Mouse (Mus musculus) lung, adult 10 weeks (tissue): ENCODE data around the gene Psd. TPM values are rescaled to one million over a fixed set of nuclear protein-coding genes. Genes with fewer than 3 reads are reported as not detected.

Source experiments
- polyA plus RNA-seq: library from polyadenylated mRNA; stranded (reverse); fragments of 350-450 nt; fragmentation: Illumina TruSeq; extraction: RNeasy Lipid Tissue Mini Kit (QIAGEN cat#74804); gene quantifications from one replicate; pipeline ENCODE4 v1.2.3, GENCODE M21; 2014; ENCODE audit warnings: low read depth, low replicate concordance; ENCODE audit not compliant: insufficient read depth

The Psd gene
- polyA plus RNA-seq: 1.0 TPM

DNA sequence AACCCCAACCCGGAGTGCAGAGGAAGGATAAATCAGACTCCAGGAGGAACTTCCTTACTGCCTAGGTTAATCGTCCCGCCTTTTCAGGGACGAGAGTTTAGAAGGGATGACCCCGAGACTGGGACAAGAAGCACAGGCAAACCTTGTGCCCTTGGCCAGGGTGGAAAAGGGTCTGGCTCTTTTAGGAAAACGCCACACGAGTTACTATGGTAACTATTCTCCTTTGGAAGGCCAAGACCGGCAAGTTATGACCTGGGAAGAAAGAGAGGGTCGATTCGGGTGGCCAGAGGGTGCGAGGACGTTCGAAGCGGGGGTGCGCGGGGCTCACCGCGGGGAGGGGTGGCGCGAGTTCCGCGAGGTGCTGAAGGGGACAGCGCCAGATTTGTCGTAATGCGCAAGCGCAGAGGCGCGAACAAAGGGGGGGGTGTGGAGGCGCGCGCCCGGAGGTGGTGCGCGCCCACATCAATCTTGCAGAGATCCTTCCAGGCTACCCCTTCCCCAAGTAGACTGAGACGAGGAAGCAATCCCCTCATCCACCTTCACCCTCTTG, at the start of gene Psd:
Gene Psd, minus strand, starts transcription at position 401 of the 550 bp plus-strand sequence.

DNA sequence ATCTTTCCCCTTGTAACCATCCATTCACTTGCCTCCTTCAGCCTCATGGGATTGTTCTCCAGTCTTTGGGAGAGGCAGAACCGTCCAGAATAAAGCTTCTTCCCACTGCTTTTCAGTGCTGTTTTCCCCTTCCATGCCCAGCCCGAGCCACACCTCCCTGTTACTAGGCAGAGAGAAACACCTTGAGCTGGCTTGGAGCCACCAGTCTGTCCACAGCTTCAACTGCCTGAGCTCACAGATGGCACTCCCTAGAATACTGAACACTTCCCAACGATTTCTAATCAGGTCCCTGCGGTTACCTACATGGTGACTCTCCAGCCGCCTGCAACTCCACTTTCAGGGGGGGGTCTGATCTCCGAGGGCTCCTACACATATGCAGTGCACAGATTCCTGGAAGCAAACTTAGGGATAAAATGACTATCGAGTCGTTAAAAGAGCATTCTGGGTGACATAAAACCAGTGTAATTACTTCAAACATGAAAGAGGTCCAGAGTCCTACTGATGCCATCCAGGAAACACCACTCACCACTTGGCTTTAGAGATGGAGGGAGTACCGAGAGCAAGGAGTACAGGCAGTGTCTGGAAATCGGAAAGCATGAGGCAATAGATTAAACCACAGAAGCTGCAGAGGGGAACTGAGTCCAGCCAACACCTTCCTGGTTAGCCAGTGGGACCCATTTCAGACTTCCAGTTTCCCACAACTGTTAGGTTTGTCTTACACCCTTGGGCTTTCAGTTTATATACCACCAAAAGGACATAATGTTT, 23.4 kb upstream of the Psd start, which contains the start of gene 2310034G01Rik:
Gene 2310034G01Rik, minus strand, starts transcription at position 135 of the 765 bp plus-strand sequence.

DNA sequence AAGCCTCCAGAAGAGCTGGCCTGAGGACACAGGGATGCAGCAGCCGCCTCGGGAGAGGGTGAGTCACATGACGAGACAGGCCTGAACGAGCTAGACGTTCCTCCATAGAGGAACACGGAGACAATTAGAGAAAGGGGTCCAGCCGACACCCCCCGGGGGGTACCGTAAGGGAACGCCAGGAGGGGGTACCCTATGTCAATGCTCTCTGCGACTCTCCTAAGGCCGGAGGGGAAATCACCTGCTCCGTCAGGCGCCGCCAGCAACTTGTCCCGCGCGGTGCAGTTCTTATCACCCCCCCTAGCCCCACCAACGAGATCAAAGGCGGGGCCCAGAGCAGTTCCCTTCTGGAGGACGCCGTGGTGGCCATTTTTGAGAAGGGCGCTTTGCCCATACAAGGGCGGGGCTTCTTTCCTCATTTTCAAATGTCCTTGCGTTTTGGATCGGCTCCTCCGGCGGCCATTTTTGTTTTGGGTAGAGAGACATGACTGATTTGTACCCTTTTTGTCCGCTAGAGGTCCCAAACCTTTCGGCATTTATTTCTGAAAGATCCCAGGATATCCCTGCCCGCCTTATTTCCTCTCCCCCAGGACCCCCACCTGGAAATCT, 11.5 kb upstream of the Psd start, which contains the start of gene Cuedc2:
Gene Cuedc2, minus strand, starts transcription at position 372 of the 606 bp plus-strand sequence.

DNA sequence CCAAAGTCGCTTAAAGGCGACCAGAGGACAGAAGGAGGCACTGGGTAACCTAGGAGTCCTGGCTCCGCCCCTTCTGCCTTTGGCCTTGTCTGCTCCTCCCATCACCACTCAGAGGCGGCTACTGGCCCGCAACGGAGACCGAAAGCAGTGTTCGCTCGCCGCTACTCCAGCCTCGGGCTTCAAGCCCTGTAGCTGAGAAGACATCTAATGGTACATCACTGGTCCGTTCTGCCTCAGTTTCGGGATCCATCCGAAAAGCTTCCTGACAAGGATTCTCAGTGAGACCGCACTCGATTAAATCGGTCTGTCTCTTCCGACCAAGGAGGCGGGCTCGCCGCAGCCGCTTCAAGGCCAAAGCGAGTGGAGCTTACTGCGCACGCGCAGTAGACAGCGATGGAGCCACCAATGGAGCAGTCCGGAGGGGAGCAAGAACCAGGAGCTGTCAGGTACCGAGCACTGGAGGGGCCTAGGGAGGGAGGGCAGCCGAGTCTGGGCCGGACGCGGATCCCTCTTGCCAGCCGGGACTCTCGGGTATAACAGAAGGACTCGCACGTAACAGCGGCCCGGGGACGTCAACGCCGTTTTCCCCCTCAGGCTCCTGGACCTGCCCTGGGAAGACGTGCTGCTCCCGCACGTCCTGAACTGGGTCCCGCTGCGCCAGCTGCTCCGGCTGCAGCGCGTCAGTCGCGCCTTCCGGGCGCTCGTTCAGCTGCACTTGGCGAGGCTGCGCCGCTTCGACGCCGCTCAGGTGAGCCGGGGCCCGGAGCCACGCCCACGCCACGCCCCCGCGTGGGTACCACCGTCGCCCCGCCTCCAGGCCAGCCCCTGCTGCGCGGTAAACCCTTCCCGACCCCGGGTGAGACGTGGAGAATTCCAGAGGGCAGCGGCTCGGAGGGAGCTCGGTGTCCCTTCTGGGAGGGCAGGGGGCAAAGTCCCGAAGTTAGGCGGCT, 1.4 kb upstream of the Psd start, which contains the start of gene Fbxl15:
Gene Fbxl15, plus strand, starts transcription at position 104 of the 950 bp plus-strand sequence.

DNA sequence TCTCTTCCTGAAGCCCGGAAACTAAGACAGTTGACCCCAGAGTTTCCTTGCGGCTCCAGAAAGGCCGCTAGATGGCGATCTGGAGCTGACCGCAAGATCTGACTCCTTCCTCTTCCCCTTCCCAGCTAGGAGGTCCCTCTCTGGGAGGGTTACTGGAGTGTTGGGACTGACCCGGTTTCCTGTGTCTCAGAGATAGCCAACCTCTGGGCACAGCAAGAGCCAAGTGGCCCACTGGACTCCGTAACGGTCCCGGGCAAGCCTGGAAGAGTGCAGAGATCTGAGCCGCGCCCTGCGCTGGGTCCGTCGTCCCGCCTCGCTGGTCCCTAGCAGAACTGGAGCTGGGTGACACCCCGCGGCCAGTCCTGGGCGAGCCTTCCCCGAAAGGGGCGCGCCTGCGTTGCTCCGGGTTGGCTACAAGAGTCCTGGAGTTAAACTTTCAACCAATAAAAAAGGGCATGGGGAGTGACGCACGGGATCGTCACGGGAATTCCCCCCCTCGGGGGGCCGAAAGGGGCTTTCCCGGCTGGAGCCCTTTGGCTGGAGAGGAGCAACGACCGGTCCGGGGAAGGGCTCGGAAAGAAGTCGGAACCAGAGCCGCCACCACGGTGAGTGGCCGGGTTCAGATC, 22.6 kb downstream of the Psd start, which contains the start of gene Nfkb2:
Gene Nfkb2, plus strand, starts transcription at position 105 of the 626 bp plus-strand sequence.

Other genes starting within 250 kb of the Psd start
- gene Elovl3, start 195.3 kb downstream of the Psd start, polyA plus RNA-seq: 0.61 TPM
- not detected for gene Pitx3, start 178.8 kb downstream of the Psd start, polyA plus RNA-seq
- gene Gbf1, start 174.6 kb downstream of the Psd start, polyA plus RNA-seq: 11.0 TPM
- 17.6 TPM for gene Nfkb2, start 22.8 kb downstream of the Psd start, polyA plus RNA-seq
- gene Fbxl15, start 1.0 kb upstream of the Psd start, polyA plus RNA-seq: 6.1 TPM
- gene Cuedc2, start 11.5 kb upstream of the Psd start, polyA plus RNA-seq: 70.9 TPM
- gene Mfsd13a, start 14.0 kb upstream of the Psd start, polyA plus RNA-seq: 4.5 TPM
- gene 2310034G01Rik, start 23.1 kb upstream of the Psd start, polyA plus RNA-seq: 3.3 TPM
- 68.9 TPM for gene Actr1a, start 68.6 kb upstream of the Psd start, polyA plus RNA-seq
- gene Sufu, start 69.7 kb upstream of the Psd start, polyA plus RNA-seq: 6.9 TPM
- gene Trim8, start 174.5 kb upstream of the Psd start, polyA plus RNA-seq: 32.6 TPM
- 95.5 TPM for gene Arl3, start 246.0 kb upstream of the Psd start, polyA plus RNA-seq
- 7.6 TPM for gene Sfxn2, start 246.2 kb upstream of the Psd start, polyA plus RNA-seq